Mouse (Mus musculus): ENCODE measurements at regions not wholly inside any gene's neighbourhood (a gene's known extent, or its start where the extent isn't known, plus 50 kb on each side); places are given as distances from the start of the nearest gene placed in this dataset.

GRCm38 (mm10) chr9:102782926-102783850 lies 51.5 kb upstream of the Ryk start:
- no peak for DNase-seq (ENCODE audit: low spot score in 2 of 2)

GRCm38 (mm10) chr9:102784329-102785026 lies 50.2 kb upstream of the Ryk start:
- DNase-seq (ENCODE audit: low spot score in 2 of 2): peak; percentile 85 to 92
